In genomic region chr9:55236235-55237165, GRCm38 (mm10) we compare ENCODE assay signal across 17 mouse cellular contexts.
"Had no signal": no experiment of that assay in that cellular context is flagged by ENCODE, and none has a peak within 500 bp of the region (broad histone marks: within the 10 kb centered on the region; RNA-seq: fewer than 3 reads in every experiment).

No protein-coding gene starts in this region.

- ATAC-seq: intestine, embryonic 16.5 days had no signal

- H3K9ac ChIP-seq: limb, embryonic 15.5 days; liver, embryonic 15.5 days; lung, embryonic 14.5 days; neural tube, embryonic 15.5 days had no signal

- H3K27me3 ChIP-seq: limb, embryonic 15.5 days; liver, embryonic 15.5 days; neural tube, embryonic 15.5 days had no signal

- H3K4me1 ChIP-seq: limb, embryonic 15.5 days; liver, embryonic 15.5 days; midbrain, embryonic 10.5 days; neural tube, embryonic 15.5 days had no signal

- H3K27ac ChIP-seq: kidney, postnatal 0 days; limb, embryonic 15.5 days; liver, embryonic 15.5 days; midbrain, embryonic 10.5 days; neural tube, embryonic 15.5 days had no signal

- H3K4me3 ChIP-seq: limb, embryonic 15.5 days; liver, embryonic 15.5 days; midbrain, embryonic 10.5 days; myocyte; neural tube, embryonic 15.5 days had no signal

- H3K9me3 ChIP-seq: limb, embryonic 15.5 days; liver, embryonic 15.5 days; midbrain, embryonic 10.5 days; neural tube, embryonic 15.5 days had no signal

- H3K36me3 ChIP-seq: limb, embryonic 15.5 days; liver, embryonic 15.5 days; midbrain, embryonic 10.5 days; neural tube, embryonic 15.5 days had no signal

- H3K4me2 ChIP-seq: limb, embryonic 15.5 days; liver, embryonic 15.5 days; lung, embryonic 14.5 days; neural tube, embryonic 15.5 days had no signal

- DNase-seq: layer of hippocampus, adult 9-11 months; layer of hippocampus, postnatal 36 days; lung, embryonic 14.5 days; lung, postnatal 10 days; lung, postnatal 4 days; midbrain, embryonic 14.5 days; right cerebral cortex, adult 18-20 months; right cerebral cortex, postnatal 25 days; thymus, adult 18-20 months; thymus, postnatal 14 days had no signal
